In the genomic region with DNA sequence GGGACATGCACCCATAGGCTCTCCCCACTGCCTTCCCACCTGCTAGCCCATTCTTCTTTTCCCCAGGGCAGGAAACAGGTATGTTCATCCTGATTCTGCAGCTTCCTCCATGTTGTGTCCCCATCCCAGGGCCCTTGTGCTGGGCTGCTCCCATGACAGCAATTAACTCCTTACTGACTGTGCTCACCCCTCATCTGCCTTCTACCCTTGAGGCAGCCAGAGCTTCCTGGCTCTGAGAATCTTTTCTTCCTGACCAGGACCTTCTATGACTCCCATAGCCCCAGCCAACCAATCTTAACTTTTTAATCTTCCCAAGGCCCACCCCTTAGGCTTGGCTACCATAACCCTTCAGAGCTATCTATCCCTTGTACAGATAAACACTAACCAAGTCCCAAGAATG, we compare ENCODE assay signal across 14 mouse cellular contexts. TPM values are rescaled to one million over a fixed set of nuclear protein-coding genes. Genes with fewer than 3 reads are reported as not detected.
DNase-seq lines count a peak whose midpoint lies in the region; ATAC-seq and TF ChIP-seq lines count a peak whose summit lies in the region.
"Had no signal": no experiment of that assay in that cellular context is flagged by ENCODE, and none has a peak within 500 bp of the region (broad histone marks: within the 10 kb centered on the region; RNA-seq: fewer than 3 reads in every experiment).

No protein-coding gene starts in this region.

- no peak for TF ChIP-seq EP300 in heart, postnatal 0 days (IDR thresholded peaks at IDR 0.05; ENCODE audit: low read depth)

- H3K9ac ChIP-seq in kidney, embryonic 16.5 days (replicated peaks; ENCODE audit: low read length), result no peak overlapping the region
- no peak overlapping the region for H3K9ac ChIP-seq in heart, postnatal 0 days (replicated peaks; ENCODE audit: low read depth, low read length)

- no peaks in the 10 kb centered on the region for H3K9me3 ChIP-seq in kidney, embryonic 16.5 days (ENCODE audit: low read length)
- no peaks in the 10 kb centered on the region for H3K9me3 ChIP-seq in heart, postnatal 0 days (replicated peaks; ENCODE audit: control insufficient read depth, low read length)

- H3K4me1 ChIP-seq in kidney, embryonic 16.5 days (ENCODE audit: insufficient read depth, low read length), result peaks cover 67% of the 10 kb centered on the region
- H3K4me1 ChIP-seq in heart, postnatal 0 days (ENCODE audit: control insufficient read depth, insufficient read depth), result peaks cover 51% of the 10 kb centered on the region
- peaks cover 4% of the 10 kb centered on the region; the same call in 1 of the 2 replicates for H3K4me1 ChIP-seq in small intestine, adult 2 months (ENCODE audit: control insufficient read depth, insufficient read depth, insufficient read length, low read length)

- H3K4me2 ChIP-seq in kidney, embryonic 16.5 days (replicated peaks; ENCODE audit: low read depth, low read length), result no peak overlapping the region
- no peak overlapping the region for H3K4me2 ChIP-seq in heart, postnatal 0 days (ENCODE audit: low read depth, low read length)

- intact Hi-C loops in gastrocnemius, postnatal 36 days (cut with DNase I), result no loop called here

- ATAC-seq in kidney, embryonic 16.5 days (ENCODE audit: low FRiP score, low TSS enrichment), result no peak
- no peak for ATAC-seq in heart, postnatal 0 days (ENCODE audit: insufficient read depth, low read depth)
- no peak for ATAC-seq in granulocyte monocyte progenitor cell, adult 5-6 weeks (replicated peaks; ENCODE audit: poor library complexity, severe bottlenecking)
- ATAC-seq: forebrain, embryonic 14.5 days; inflammation-experienced regulatory T-cells, adult 6 months had no signal

- no peaks in the 10 kb centered on the region for H3K27me3 ChIP-seq in kidney, embryonic 16.5 days (ENCODE audit: insufficient read depth, low read length)
- no peaks in the 10 kb centered on the region for H3K27me3 ChIP-seq in heart, postnatal 0 days (ENCODE audit: control insufficient read depth, insufficient read depth, low read length)
- no peaks in the 10 kb centered on the region for H3K27me3 ChIP-seq in small intestine, adult 2 months (ENCODE audit: control insufficient read depth, insufficient read depth, low read length)

- no peak for TF ChIP-seq CTCF in heart, postnatal 0 days (IDR thresholded peaks at IDR 0.05; ENCODE audit: low read depth)
- no peak for TF ChIP-seq CTCF in small intestine, adult 2 months (IDR thresholded peaks at IDR 0.05; ENCODE audit: extremely low read depth, insufficient read length, insufficient replicate concordance, low read depth, low read length)

- peaks cover 2% of the 10 kb centered on the region; the same call in 1 of the 2 replicates for H3K36me3 ChIP-seq in kidney, embryonic 16.5 days (ENCODE audit: insufficient read depth, low read length)
- H3K36me3 ChIP-seq in heart, postnatal 0 days (replicated peaks; ENCODE audit: control insufficient read depth, insufficient read depth, low read length), result no peaks in the 10 kb centered on the region
- H3K36me3 ChIP-seq in small intestine, adult 2 months (ENCODE audit: control insufficient read depth, insufficient read depth, low read length), result no peaks in the 10 kb centered on the region

- no peak for TF ChIP-seq POLR2A in small intestine, adult 2 months (IDR thresholded peaks at IDR 0.05; ENCODE audit: low read depth, low read length)

- no peak overlapping the region for H3K4me3 ChIP-seq in kidney, embryonic 16.5 days (ENCODE audit: low read length)
- H3K4me3 ChIP-seq in heart, postnatal 0 days (ENCODE audit: low read depth, low read length), result no peak overlapping the region
- no peak overlapping the region for H3K4me3 ChIP-seq in small intestine, adult 2 months (ENCODE audit: low read depth, low read length)
- H3K4me3 ChIP-seq: left cerebral cortex, adult 2 months had no signal

- DNase-seq in gastrocnemius, postnatal 36 days, result peak; percentile 3 to 21
- DNase-seq in gastrocnemius, adult 18-20 months (ENCODE audit: low spot score), result no peak
- no peak for DNase-seq in kidney, postnatal 10 days
- DNase-seq in heart, postnatal 0 days (ENCODE audit: low spot score), result no peak
- no peak for DNase-seq in testis, postnatal 10 days (ENCODE audit: low spot score)
- DNase-seq: adrenal gland, adult 2 months; cerebellum, adult 9-10 months had no signal

- H3K27ac ChIP-seq in kidney, embryonic 16.5 days (ENCODE audit: low read length), result peak overlapping the region; percentile 35; the same call in 1 of the 2 replicates
- peak overlapping the region; percentile 96; the same call in 1 of the 2 replicates for H3K27ac ChIP-seq in heart, postnatal 0 days (ENCODE audit: low read depth)
- H3K27ac ChIP-seq in small intestine, adult 2 months (ENCODE audit: insufficient read depth, low read depth, low read length), result peak overlapping the region; percentile 14; the same call in 1 of the 2 replicates
- H3K27ac ChIP-seq: left cerebral cortex, adult 2 months had no signal

RNA-seq across cellular contexts. Expression of a gene that starts 18.7 kb away (rescaled TPM):
- 10 to 100 TPM; 37.2 to 75.3 TPM for total RNA-seq in gastrocnemius, postnatal 36 days (2021)
- total RNA-seq in gastrocnemius, adult 18-20 months (2021), result 10 to 100 TPM; 30.3 to 38.4 TPM
- polyA plus RNA-seq in kidney, embryonic 16.5 days (2015; fragmentation: Nextera tagmentation; extraction: Ambion mirVana), result 141 and 156 TPM in 2 replicates
- 20.8 and 84.4 TPM in 2 replicates for total RNA-seq in heart, postnatal 0 days (2014; rRNA removed; ENCODE audit: low replicate concordance)
- 47.7 and 53.1 TPM in 2 replicates for polyA plus RNA-seq in heart, postnatal 0 days (2015; fragmentation: Nextera tagmentation; extraction: Ambion mirVana)
- polyA plus RNA-seq in small intestine, adult 2 months (2012; rRNA removed), result 29.4 and 48.0 TPM in 2 replicates
- total RNA-seq in granulocyte monocyte progenitor cell, adult 5-6 weeks (2014; fragmentation: Nextera tagmentation), result 41.4 and 58.5 TPM in 2 replicates
- total RNA-seq in granulocyte monocyte progenitor cell, adult 5-6 weeks (2017), result 50.3 and 51.9 TPM in 2 replicates

RNA-seq across cellular contexts. Expression of a gene that starts 19.3 kb away (rescaled TPM):
- over 10,000 TPM; 32,612 to 32,921 TPM for total RNA-seq in gastrocnemius, postnatal 36 days (2021)
- over 10,000 TPM; 35,269 to 35,976 TPM for total RNA-seq in gastrocnemius, adult 18-20 months (2021)
- 14.2 and 17.2 TPM in 2 replicates for polyA plus RNA-seq in kidney, embryonic 16.5 days (2015; fragmentation: Nextera tagmentation; extraction: Ambion mirVana)
- total RNA-seq in heart, postnatal 0 days (2014; rRNA removed; ENCODE audit: low replicate concordance), result 0.73 and 11.0 TPM in 2 replicates
- polyA plus RNA-seq in heart, postnatal 0 days (2015; fragmentation: Nextera tagmentation; extraction: Ambion mirVana), result 2.5 and 3.2 TPM in 2 replicates
- 0.10 TPM in 1 of 2 replicates, not detected in the other for polyA plus RNA-seq in small intestine, adult 2 months (2012; rRNA removed)
- total RNA-seq in granulocyte monocyte progenitor cell, adult 5-6 weeks (2014; fragmentation: Nextera tagmentation), result not detected in 2 replicates
- not detected in 2 replicates for total RNA-seq in granulocyte monocyte progenitor cell, adult 5-6 weeks (2017)
- total RNA-seq: adrenal gland, adult 2 months; left cerebral cortex, adult 2 months had no signal
- polyA plus RNA-seq: adrenal gland, adult 2 months had no signal

RNA-seq across cellular contexts. Expression of a gene that starts 37.7 kb away (rescaled TPM):
- total RNA-seq in gastrocnemius, postnatal 36 days (2021), result over 10,000 TPM; 17,613 to 18,280 TPM
- total RNA-seq in gastrocnemius, adult 18-20 months (2021), result over 10,000 TPM; 19,257 to 20,060 TPM
- 11.9 and 12.0 TPM in 2 replicates for polyA plus RNA-seq in kidney, embryonic 16.5 days (2015; fragmentation: Nextera tagmentation; extraction: Ambion mirVana)
- not detected in 2 replicates for total RNA-seq in heart, postnatal 0 days (2014; rRNA removed; ENCODE audit: low replicate concordance)
- 8.9 and 9.9 TPM in 2 replicates for polyA plus RNA-seq in heart, postnatal 0 days (2015; fragmentation: Nextera tagmentation; extraction: Ambion mirVana)
- polyA plus RNA-seq in small intestine, adult 2 months (2012; rRNA removed), result 0.35 and 2.9 TPM in 2 replicates
- total RNA-seq in granulocyte monocyte progenitor cell, adult 5-6 weeks (2014; fragmentation: Nextera tagmentation), result 5.6 and 6.0 TPM in 2 replicates
- 3.0 and 8.1 TPM in 2 replicates for total RNA-seq in granulocyte monocyte progenitor cell, adult 5-6 weeks (2017)
- polyA plus RNA-seq: adrenal gland, adult 2 months; inflammation-experienced regulatory T-cells, adult 6 months had no signal

RNA-seq across cellular contexts. Expression of a gene that starts 44.7 kb away (rescaled TPM):
- not detected for total RNA-seq in gastrocnemius, postnatal 36 days (2021)
- total RNA-seq in gastrocnemius, adult 18-20 months (2021), result not detected
- 2.3 and 4.0 TPM in 2 replicates for polyA plus RNA-seq in kidney, embryonic 16.5 days (2015; fragmentation: Nextera tagmentation; extraction: Ambion mirVana)
- total RNA-seq in heart, postnatal 0 days (2014; rRNA removed; ENCODE audit: low replicate concordance), result 18.0 TPM in 1 of 2 replicates, not detected in the other
- polyA plus RNA-seq in heart, postnatal 0 days (2015; fragmentation: Nextera tagmentation; extraction: Ambion mirVana), result 0.10 TPM in 1 of 2 replicates, not detected in the other
- polyA plus RNA-seq in small intestine, adult 2 months (2012; rRNA removed), result 1.4 and 66.8 TPM in 2 replicates
- total RNA-seq in granulocyte monocyte progenitor cell, adult 5-6 weeks (2014; fragmentation: Nextera tagmentation), result not detected in 2 replicates
- total RNA-seq in granulocyte monocyte progenitor cell, adult 5-6 weeks (2017), result not detected in 2 replicates
- total RNA-seq: adrenal gland, adult 2 months; gastrocnemius, postnatal 14 days; left cerebral cortex, adult 2 months had no signal
- polyA plus RNA-seq: forebrain, embryonic 14.5 days; inflammation-experienced regulatory T-cells, adult 6 months had no signal

RNA-seq across cellular contexts. Expression of a gene that starts 53.2 kb away (rescaled TPM):
- 1 to 10 TPM; 1.8 to 6.1 TPM for total RNA-seq in gastrocnemius, postnatal 36 days (2021)
- 1 to 10 TPM; 1.7 to 1.9 TPM for total RNA-seq in gastrocnemius, adult 18-20 months (2021)
- polyA plus RNA-seq in kidney, embryonic 16.5 days (2015; fragmentation: Nextera tagmentation; extraction: Ambion mirVana), result 24.4 and 24.6 TPM in 2 replicates
- 87.2 and 90.9 TPM in 2 replicates for total RNA-seq in heart, postnatal 0 days (2014; rRNA removed; ENCODE audit: low replicate concordance)
- 14.9 TPM in 2 replicates for polyA plus RNA-seq in heart, postnatal 0 days (2015; fragmentation: Nextera tagmentation; extraction: Ambion mirVana)
- 4.8 and 10.5 TPM in 2 replicates for polyA plus RNA-seq in small intestine, adult 2 months (2012; rRNA removed)
- total RNA-seq in granulocyte monocyte progenitor cell, adult 5-6 weeks (2014; fragmentation: Nextera tagmentation), result 20.4 and 53.9 TPM in 2 replicates
- total RNA-seq in granulocyte monocyte progenitor cell, adult 5-6 weeks (2017), result 0.31 and 39.0 TPM in 2 replicates

Comparison
In these comparisons a context has a peak if more than half of its experiments do, and no peak if none do; other contexts are left out.
1. DNase-seq: peak in gastrocnemius, postnatal 36 days (2 of 2); none in gastrocnemius, adult 18-20 months (single experiment), kidney, postnatal 10 days (single experiment), heart, postnatal 0 days (single experiment) and testis, postnatal 10 days (single experiment).
2. H3K27ac ChIP-seq: peak in every context shown above with its lines; median percentile 96 in heart, postnatal 0 days; 35 in kidney, embryonic 16.5 days; 14 in small intestine, adult 2 months.
3. RNA of a gene that starts 19.3 kb away (total RNA-seq): 35,269 to 35,976 TPM in gastrocnemius, adult 18-20 months and 32,612 to 32,921 TPM in gastrocnemius, postnatal 36 days; 0.73 to 11.0 TPM in heart, postnatal 0 days and not detected in granulocyte monocyte progenitor cell, adult 5-6 weeks; every median in the first group is over 1,000 times any median in the second.
4. RNA of a gene that starts 37.7 kb away (total RNA-seq): 19,257 to 20,060 TPM in gastrocnemius, adult 18-20 months and 17,613 to 18,280 TPM in gastrocnemius, postnatal 36 days; 3.0 to 8.1 TPM in granulocyte monocyte progenitor cell, adult 5-6 weeks and not detected in heart, postnatal 0 days; every median in the first group is over 1,000 times any median in the second.